Mouse (Mus musculus) hindlimb bud, embryonic 11.5 days (tissue): ENCODE measurements at regions not wholly inside any gene's neighbourhood (a gene's known extent, or its start where the extent isn't known, plus 50 kb on each side); places are given as distances from the start of the nearest gene placed in this dataset.

ENCODE experiments used
- DNase-seq: peaks from one replicate; pipeline ENCODE4 v3.0.0-alpha.2; 2012; ENCODE audit warnings: low read depth, low spot score; ENCODE audit errors: extremely low spot score

- no peak for DNase-seq
These were observed 282.1 kb upstream of the Rasa1 start for GRCm38 (mm10) chr13:85570886-85571527.

- DNase-seq: no peak
These were observed 268.9 kb upstream of the Rasa1 start for GRCm38 (mm10) chr13:85557821-85558220.

GRCm38 (mm10) chr13:85556101-85556853 is 267.3 kb upstream of the Rasa1 start:
- DNase-seq: peak; percentile 26

GRCm38 (mm10) chr13:85553072-85553471 is 264.1 kb upstream of the Rasa1 start:
- DNase-seq: no peak

- DNase-seq: no peak
These were observed 220.7 kb upstream of the Rasa1 start for GRCm38 (mm10) chr13:85509671-85510070.

DNA sequence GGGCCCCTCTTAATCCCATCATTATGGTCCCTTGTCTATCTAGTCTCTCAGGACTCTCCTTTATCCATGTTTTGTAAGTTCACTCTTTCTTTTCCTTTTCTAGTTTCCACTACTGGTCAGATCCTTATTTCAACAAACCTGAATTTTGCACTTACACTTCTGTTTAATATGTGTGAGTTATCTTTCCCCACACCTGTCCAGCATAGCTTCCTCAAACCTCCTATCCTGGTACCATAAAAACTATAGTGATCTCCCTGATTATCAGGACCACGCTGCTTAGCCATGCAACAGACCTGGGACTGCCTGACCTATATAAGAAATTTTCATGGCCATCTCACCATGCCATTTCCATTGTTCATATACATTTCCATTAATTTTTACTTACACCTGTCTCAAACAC is 219.6 kb upstream of the Rasa1 start:
- no peak for DNase-seq

- DNase-seq: no peak
These were observed 218.6 kb upstream of the Rasa1 start for GRCm38 (mm10) chr13:85507374-85508101.

- no peak for DNase-seq
These were observed 217.9 kb upstream of the Rasa1 start for GRCm38 (mm10) chr13:85506875-85507274.

DNA sequence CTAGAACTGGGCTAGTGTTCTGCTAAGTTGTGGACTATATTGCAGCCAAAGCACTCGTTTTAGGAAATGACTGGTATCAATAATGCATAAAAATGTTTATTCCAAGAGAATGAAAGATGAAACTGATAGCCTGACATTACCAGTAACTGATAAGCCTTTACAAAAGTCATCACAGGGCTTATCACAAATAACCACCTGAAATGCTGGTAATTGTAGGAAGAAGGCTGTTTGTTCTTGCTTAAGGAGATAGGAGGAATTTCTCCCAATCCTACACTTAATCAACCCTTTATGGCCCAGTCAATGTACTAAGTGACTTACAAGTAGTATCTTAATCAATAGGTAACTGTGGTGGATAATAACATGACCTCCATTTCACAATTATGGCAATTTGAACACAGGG is 217.1 kb upstream of the Rasa1 start:
- DNase-seq: no peak

- no peak for DNase-seq
These were observed 216.1 kb upstream of the Rasa1 start for GRCm38 (mm10) chr13:85505046-85505445.

GRCm38 (mm10) chr13:85504001-85504400 is 215.1 kb upstream of the Rasa1 start:
- DNase-seq: no peak

- DNase-seq: no peak
These were observed 209.8 kb upstream of the Rasa1 start for GRCm38 (mm10) chr13:85498696-85499095.

- DNase-seq: no peak
These were observed 195.9 kb upstream of the Rasa1 start for GRCm38 (mm10) chr13:85484790-85485189.

DNA sequence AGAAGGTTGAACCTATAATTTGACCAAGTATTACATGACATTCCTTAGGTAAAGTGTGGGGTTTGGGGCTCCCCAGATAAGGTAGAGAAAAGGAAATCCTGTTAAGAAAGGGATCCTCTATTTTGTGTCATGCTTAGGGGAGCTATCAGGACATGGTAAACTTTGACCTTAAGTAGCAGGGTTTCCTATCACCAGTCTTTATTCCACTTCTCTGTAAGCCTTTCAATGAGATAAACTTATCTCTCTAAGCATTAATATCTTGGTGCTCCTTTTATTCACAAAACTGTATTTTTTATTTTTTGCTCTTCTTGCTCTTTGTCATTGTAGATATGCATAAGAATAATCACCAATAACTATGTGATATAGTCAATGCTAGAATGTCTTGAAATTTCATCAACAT is 194.4 kb upstream of the Rasa1 start:
- no peak for DNase-seq

DNA sequence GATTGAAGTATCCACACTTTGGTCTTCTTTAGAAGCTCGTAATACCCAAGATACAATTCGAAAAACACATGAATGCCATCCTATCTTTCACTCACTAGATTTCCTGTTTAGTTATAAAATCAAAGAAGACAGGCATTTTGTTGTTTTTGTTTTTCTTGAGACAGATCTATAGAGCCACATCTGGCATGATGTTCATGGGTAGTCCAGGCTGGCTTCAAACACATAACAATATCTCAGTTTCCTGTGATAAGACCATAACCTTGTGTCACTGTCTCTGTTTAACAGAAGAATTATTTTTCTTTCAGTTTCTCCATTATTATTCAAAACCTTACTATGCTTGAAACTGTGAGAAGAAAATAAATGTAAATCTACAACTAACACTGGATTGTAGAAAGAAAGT is 190.5 kb upstream of the Rasa1 start:
- no peak for DNase-seq

GRCm38 (mm10) chr13:85476274-85476846 is 187.4 kb upstream of the Rasa1 start:
- DNase-seq: no peak

DNA sequence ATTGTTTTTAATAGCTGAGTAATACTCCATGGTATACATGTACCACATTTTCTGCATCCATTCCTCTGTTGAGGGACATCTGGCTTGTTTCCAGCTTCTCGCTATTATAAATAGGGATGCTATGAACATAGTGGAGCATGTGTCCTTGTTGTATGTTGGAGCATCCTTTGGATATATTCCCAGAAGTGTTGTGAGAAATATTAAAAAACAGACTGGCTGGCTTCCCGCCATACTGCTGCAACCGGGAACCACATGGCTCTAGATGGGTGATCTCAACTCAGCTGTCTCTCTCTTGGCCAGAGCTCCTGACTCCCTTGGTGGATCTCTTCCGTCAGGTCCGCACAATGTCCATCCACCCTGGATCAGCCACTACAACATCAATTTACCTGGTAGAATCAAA is 182.4 kb upstream of the Rasa1 start:
- DNase-seq: no peak

GRCm38 (mm10) chr13:85459387-85459786 is 170.5 kb upstream of the Rasa1 start:
- DNase-seq: no peak

- no peak for DNase-seq
These were observed 169.7 kb upstream of the Rasa1 start for GRCm38 (mm10) chr13:85458611-85459010.

GRCm38 (mm10) chr13:85439581-85439980 is 150.7 kb upstream of the Rasa1 start:
- no peak for DNase-seq

GRCm38 (mm10) chr13:85437875-85438274 is 148.9 kb upstream of the Rasa1 start:
- DNase-seq: no peak

DNA sequence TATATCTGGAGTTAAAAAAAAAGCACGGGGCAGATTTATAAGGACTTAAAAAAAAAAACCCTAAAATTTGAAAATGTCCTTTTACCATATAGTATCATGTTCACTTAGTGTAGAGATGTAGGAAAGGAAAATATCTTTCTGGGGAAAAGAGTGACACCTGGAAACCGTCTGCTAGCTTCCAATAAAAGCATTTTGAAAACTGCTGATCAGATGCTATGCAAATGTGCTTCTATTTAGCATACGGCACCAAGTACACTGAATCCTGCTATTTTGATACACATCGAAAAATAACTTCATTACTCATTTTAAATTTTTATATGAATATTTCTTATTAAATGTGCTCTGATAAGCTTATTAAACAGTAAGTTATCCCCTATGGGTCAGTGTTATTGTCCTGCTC is 148.1 kb upstream of the Rasa1 start:
- DNase-seq: no peak
